Comparison of ENCODE assay signal across 15 mouse cellular contexts in genomic region chr8:50007546-50007945, GRCm38 (mm10).
"Had no signal": no experiment of that assay in that cellular context is flagged by ENCODE, and none has a peak within 500 bp of the region (broad histone marks: within the 10 kb centered on the region; RNA-seq: fewer than 3 reads in every experiment).

No protein-coding gene starts in this region.

- DNase-seq: kidney, postnatal 10 days; kidney, postnatal 36 days; layer of hippocampus, postnatal 36 days; liver, embryonic 13.5 days; lung, embryonic 14.5 days; thymus, adult 18-20 months; thymus, postnatal 36 days had no signal

- H3K27me3 ChIP-seq: kidney, embryonic 15.5 days; liver, embryonic 13.5 days; midbrain, embryonic 12.5 days; midbrain, embryonic 15.5 days; neural tube, embryonic 12.5 days; neural tube, embryonic 15.5 days had no signal

- H3K9me3 ChIP-seq: liver, embryonic 13.5 days had no signal

- H3K9ac ChIP-seq: kidney, embryonic 15.5 days; liver, embryonic 13.5 days; lung, embryonic 14.5 days; midbrain, embryonic 12.5 days; midbrain, embryonic 15.5 days; neural tube, embryonic 12.5 days; neural tube, embryonic 15.5 days had no signal

- H3K4me1 ChIP-seq: kidney, embryonic 15.5 days; liver, embryonic 13.5 days; midbrain, embryonic 12.5 days; midbrain, embryonic 15.5 days; neural tube, embryonic 12.5 days; neural tube, embryonic 15.5 days had no signal

- H3K4me3 ChIP-seq: kidney, embryonic 15.5 days; left cerebral cortex, adult 2 months; liver, embryonic 13.5 days; midbrain, embryonic 12.5 days; midbrain, embryonic 15.5 days; neural tube, embryonic 12.5 days; neural tube, embryonic 15.5 days had no signal

- H3K36me3 ChIP-seq: kidney, embryonic 15.5 days; liver, embryonic 13.5 days; midbrain, embryonic 12.5 days; midbrain, embryonic 15.5 days; neural tube, embryonic 12.5 days had no signal

- H3K4me2 ChIP-seq: kidney, embryonic 15.5 days; liver, embryonic 13.5 days; lung, embryonic 14.5 days; midbrain, embryonic 12.5 days; midbrain, embryonic 15.5 days; neural tube, embryonic 12.5 days; neural tube, embryonic 15.5 days had no signal

- H3K27ac ChIP-seq: kidney, embryonic 15.5 days; left cerebral cortex, adult 2 months; liver, embryonic 13.5 days; macrophage; midbrain, embryonic 12.5 days; midbrain, embryonic 15.5 days; neural tube, embryonic 12.5 days; neural tube, embryonic 15.5 days had no signal

- ATAC-seq: lung, postnatal 0 days; midbrain, embryonic 15.5 days had no signal
